Mouse (Mus musculus) kidney, adult 2 months (tissue): ENCODE data around the gene E2f6.

Experiments used
- CTCF ChIP-seq: fragments of 200-500 bp; conservative IDR thresholded peaks from 2 replicates; pipeline ENCODE4 v1.5.1; 2011; ENCODE audit warnings: low read depth, mild to moderate bottlenecking, control low read depth, low read length, moderate library complexity, mixed read lengths; ENCODE audit not compliant: insufficient read depth, insufficient read length
- POLR2A ChIP-seq: fragments of 200-500 bp; IDR thresholded peaks from one replicate; pipeline ENCODE4 v1.6.1; 2011; ENCODE audit warnings: low read depth, low read length, control low read depth

GRCm38 (mm10) chr12:16798894-16799293 lies 11.9 kb upstream of the E2f6 start:
- TF ChIP-seq CTCF (no peak), POLR2A (no peak)
